Mouse (Mus musculus): ENCODE results near the gene Astl. TPM values are rescaled to one million over a fixed set of nuclear protein-coding genes. Genes with fewer than 3 reads are reported as not detected.
"Not testable (repeated sequence)": the region's sequence is repeated elsewhere in the genome, so short reads cannot be mapped to it uniquely, and the experiment has no call there.

The Astl gene
- not detected in 2 replicates for polyA plus RNA-seq (2015; fragmentation: Nextera tagmentation; extraction: Ambion mirVana)

- 86% methylated on average over 4 of the region's 4 CpGs for WGBS
- Histone ChIP-seq H3K9ac (replicated peaks) (no peak within 1 kb of the TSS; the same call in 1 of the 2 replicates), H3K27me3 (replicated peaks) (peaks cover 39% of the 10 kb centered on the region), H3K4me3 (replicated peaks) (peak within 1 kb of the TSS; percentile 59), H3K27ac (replicated peaks) (no peak within 1 kb of the TSS), H3K9me3 (replicated peaks) (no peaks in the 10 kb centered on the region), H3K36me3 (no peaks in the 10 kb centered on the region), H3K4me2 (peak within 1 kb of the TSS; percentile 94), H3K4me1 (peaks cover 16% of the 10 kb centered on the region)
- no peak for ATAC-seq (ENCODE audit: low FRiP score)
Observed at GRCm38 (mm10) chr2:127338416-127338815, at the start of gene Astl. Astl (plus strand) TSS chr2:127338639.

GRCm38 (mm10) chr2:127292250-127292649, 46.2 kb upstream of the Astl start:
- Histone ChIP-seq H3K9me3 (replicated peaks) (no peaks in the 10 kb centered on the region), H3K4me2 (no peak overlapping the region), H3K9ac (replicated peaks) (no peak overlapping the region), H3K4me1 (no peaks in the 10 kb centered on the region), H3K27me3 (replicated peaks) (no peaks in the 10 kb centered on the region), H3K36me3 (peaks cover 71% of the 10 kb centered on the region), H3K27ac (replicated peaks) (no peak overlapping the region), H3K4me3 (replicated peaks) (no peak overlapping the region)
- 92% methylated on average over 4 of the region's 4 CpGs for WGBS
- ATAC-seq (ENCODE audit: low FRiP score): no peak

- no peak for ATAC-seq (ENCODE audit: low FRiP score)
- 96% methylated on average over 7 of the region's 7 CpGs for WGBS
- H3K4me2 ChIP-seq: no peak overlapping the region
- H3K27ac ChIP-seq (replicated peaks): no peak overlapping the region
- no peaks in the 10 kb centered on the region for H3K4me1 ChIP-seq
- H3K36me3 ChIP-seq: peaks cover 81% of the 10 kb centered on the region
- H3K9me3 ChIP-seq (replicated peaks): no peaks in the 10 kb centered on the region
- H3K27me3 ChIP-seq (replicated peaks): no peaks in the 10 kb centered on the region
- H3K4me3 ChIP-seq (replicated peaks): no peak overlapping the region
- H3K9ac ChIP-seq (replicated peaks): no peak overlapping the region
Observed at GRCm38 (mm10) chr2:127297001-127297805, 41.2 kb upstream of the Astl start.

GRCm38 (mm10) chr2:127298056-127298455, 40.4 kb upstream of the Astl start:
- H3K4me2 ChIP-seq: no peak overlapping the region
- H3K27ac ChIP-seq (replicated peaks): no peak overlapping the region
- WGBS: 100% methylated on average over 1 of the region's 1 CpGs
- ATAC-seq (ENCODE audit: low FRiP score): no peak
- no peaks in the 10 kb centered on the region for H3K27me3 ChIP-seq (replicated peaks)
- H3K9ac ChIP-seq (replicated peaks): no peak overlapping the region
- no peaks in the 10 kb centered on the region for H3K9me3 ChIP-seq (replicated peaks)
- H3K4me1 ChIP-seq: no peaks in the 10 kb centered on the region
- no peak overlapping the region for H3K4me3 ChIP-seq (replicated peaks)
- peaks cover 77% of the 10 kb centered on the region for H3K36me3 ChIP-seq

- WGBS: 87% methylated on average over 3 of the region's 3 CpGs
- H3K36me3 ChIP-seq: peaks cover 56% of the 10 kb centered on the region
- ATAC-seq (ENCODE audit: low FRiP score): no peak
Observed at GRCm38 (mm10) chr2:127300701-127301100, 37.7 kb upstream of the Astl start.

GRCm38 (mm10) chr2:127301883-127302282, 36.6 kb upstream of the Astl start:
- Histone ChIP-seq H3K9me3 (replicated peaks) (no peaks in the 10 kb centered on the region), H3K27ac (replicated peaks) (no peak overlapping the region), H3K4me1 (no peaks in the 10 kb centered on the region), H3K9ac (replicated peaks) (no peak overlapping the region), H3K27me3 (replicated peaks) (no peaks in the 10 kb centered on the region), H3K36me3 (peaks cover 44% of the 10 kb centered on the region), H3K4me3 (replicated peaks) (no peak overlapping the region), H3K4me2 (no peak overlapping the region)
- no peak for ATAC-seq (ENCODE audit: low FRiP score)
- WGBS: 96% methylated on average over 3 of the region's 3 CpGs

More at GRCm38 (mm10) chr2:127300701-127301100, 37.7 kb upstream of the Astl start:
- Histone ChIP-seq H3K4me3 (replicated peaks) (no peak overlapping the region), H3K9ac (replicated peaks) (no peak overlapping the region), H3K27me3 (replicated peaks) (no peaks in the 10 kb centered on the region), H3K27ac (replicated peaks) (no peak overlapping the region), H3K4me1 (no peaks in the 10 kb centered on the region), H3K4me2 (no peak overlapping the region), H3K9me3 (replicated peaks) (no peaks in the 10 kb centered on the region)

GRCm38 (mm10) chr2:127304192-127304591, 34.2 kb upstream of the Astl start:
- H3K36me3 ChIP-seq: peaks cover 21% of the 10 kb centered on the region
- ATAC-seq (ENCODE audit: low FRiP score); H3K9me3 ChIP-seq (replicated peaks); H3K9ac ChIP-seq (replicated peaks); H3K4me1 ChIP-seq; H3K4me2 ChIP-seq; H3K27me3 ChIP-seq (replicated peaks); H3K4me3 ChIP-seq (replicated peaks); H3K27ac ChIP-seq (replicated peaks): not testable (repeated sequence)
- 98% methylated on average over 4 of the region's 4 CpGs for WGBS

- ATAC-seq (ENCODE audit: low FRiP score): no peak
- H3K9me3 ChIP-seq (replicated peaks): no peaks in the 10 kb centered on the region
- WGBS: 87% methylated on average over 3 of the region's 3 CpGs
- peaks cover 16% of the 10 kb centered on the region for H3K36me3 ChIP-seq
- H3K9ac ChIP-seq (replicated peaks): no peak overlapping the region
- H3K4me1 ChIP-seq: no peaks in the 10 kb centered on the region
- H3K27ac ChIP-seq (replicated peaks): no peak overlapping the region
- H3K4me2 ChIP-seq: no peak overlapping the region
- no peak overlapping the region for H3K4me3 ChIP-seq (replicated peaks)
- H3K27me3 ChIP-seq (replicated peaks): no peaks in the 10 kb centered on the region
Observed at GRCm38 (mm10) chr2:127304609-127305210, 33.7 kb upstream of the Astl start.

- H3K9me3 ChIP-seq (replicated peaks): no peaks in the 10 kb centered on the region
- H3K9ac ChIP-seq (replicated peaks): no peak overlapping the region
- H3K27me3 ChIP-seq (replicated peaks): no peaks in the 10 kb centered on the region
- no peak overlapping the region for H3K27ac ChIP-seq (replicated peaks)
- no peak for ATAC-seq (ENCODE audit: low FRiP score)
- H3K36me3 ChIP-seq: 0 out of 2 replicates have a peak, but pooled peaks cover 4% of the 10 kb centered on the region
- no peaks in the 10 kb centered on the region for H3K4me1 ChIP-seq
- no peak overlapping the region for H3K4me3 ChIP-seq (replicated peaks)
- H3K4me2 ChIP-seq: no peak overlapping the region
Observed at GRCm38 (mm10) chr2:127306123-127306522, 32.3 kb upstream of the Astl start.

GRCm38 (mm10) chr2:127307179-127307578, 31.3 kb upstream of the Astl start:
- Histone ChIP-seq H3K9me3 (replicated peaks) (no peaks in the 10 kb centered on the region), H3K4me3 (replicated peaks) (no peak overlapping the region), H3K27me3 (replicated peaks) (no peaks in the 10 kb centered on the region), H3K4me2 (no peak overlapping the region), H3K36me3 (no peaks in the 10 kb centered on the region), H3K4me1 (no peaks in the 10 kb centered on the region), H3K27ac (replicated peaks) (no peak overlapping the region), H3K9ac (replicated peaks) (no peak overlapping the region)
- 46% methylated on average over 3 of the region's 3 CpGs for WGBS
- no peak for ATAC-seq (ENCODE audit: low FRiP score)

- Histone ChIP-seq H3K9me3 (replicated peaks) (no peaks in the 10 kb centered on the region), H3K9ac (replicated peaks) (no peak overlapping the region), H3K27me3 (replicated peaks) (no peaks in the 10 kb centered on the region), H3K4me1 (no peaks in the 10 kb centered on the region), H3K4me3 (replicated peaks) (no peak overlapping the region), H3K27ac (replicated peaks) (no peak overlapping the region), H3K36me3 (no peaks in the 10 kb centered on the region), H3K4me2 (no peak overlapping the region)
- ATAC-seq (ENCODE audit: low FRiP score): no peak
- 93% methylated on average over 2 of the region's 2 CpGs for WGBS
Observed at GRCm38 (mm10) chr2:127308660-127309059, 29.8 kb upstream of the Astl start.

GRCm38 (mm10) chr2:127310246-127310645, 28.2 kb upstream of the Astl start:
- Histone ChIP-seq H3K9me3 (replicated peaks) (no peaks in the 10 kb centered on the region), H3K4me3 (replicated peaks) (no peak overlapping the region), H3K4me2 (no peak overlapping the region), H3K4me1 (no peaks in the 10 kb centered on the region), H3K9ac (replicated peaks) (no peak overlapping the region), H3K36me3 (no peaks in the 10 kb centered on the region), H3K27ac (replicated peaks) (no peak overlapping the region), H3K27me3 (replicated peaks) (no peaks in the 10 kb centered on the region)
- WGBS: 59% methylated on average over 2 of the region's 2 CpGs
- no peak for ATAC-seq (ENCODE audit: low FRiP score)

Measured in neural tube, embryonic 15.5 days (tissue).